Mouse (Mus musculus): Measurements from ENCODE around the gene Ivl.

DNA sequence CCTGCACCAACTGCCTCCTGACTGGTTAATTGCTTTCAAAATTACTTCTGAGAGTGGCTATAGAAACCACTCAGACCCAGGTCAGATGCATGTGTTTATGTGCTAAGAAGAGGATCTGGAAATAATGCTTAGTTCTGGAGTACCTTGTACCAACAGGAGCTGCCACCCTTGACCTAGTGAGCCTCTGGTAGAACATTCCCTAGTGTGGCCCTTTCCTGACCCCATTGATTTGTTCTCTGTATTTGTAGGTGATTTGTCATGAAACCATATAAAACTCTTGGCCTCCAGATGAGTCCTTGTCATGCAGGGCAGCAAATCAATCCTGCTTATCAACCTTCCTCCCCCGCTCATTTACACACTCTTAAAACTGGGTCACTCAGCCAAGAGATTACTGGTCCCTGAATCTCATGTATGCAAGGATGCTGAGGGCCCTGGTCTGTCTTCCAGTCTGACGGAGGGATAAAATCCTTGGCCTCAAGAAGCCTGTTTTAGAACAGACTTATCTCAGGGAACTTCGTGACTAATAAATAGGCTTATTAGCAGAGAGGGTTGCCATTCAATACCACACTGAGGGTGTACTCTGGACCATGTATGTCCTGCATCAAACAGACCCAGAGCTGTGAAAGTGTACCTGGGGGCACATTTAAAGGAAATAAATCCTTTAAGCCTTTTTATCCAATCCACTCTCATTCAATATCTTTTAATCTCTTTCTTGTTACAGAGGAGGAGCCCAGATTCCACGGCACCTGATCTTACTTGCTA, 5.3 kb upstream of the Ivl start:
- no peak for TF ChIP-seq POLR2A (IDR thresholded peaks at IDR 0.05; ENCODE audit: low read depth, low read length)
- TF ChIP-seq USF1 (IDR thresholded peaks at IDR 0.05; ENCODE audit: low read depth, low read length) = no peak
- no peak for TF ChIP-seq USF2 (conservative IDR thresholded peaks at IDR 0.05; ENCODE audit: low read depth, low read length)
- TF ChIP-seq ZMIZ1 (IDR thresholded peaks at IDR 0.05; ENCODE audit: low read depth, low read length) = no peak
- TF ChIP-seq NRF1 (IDR thresholded peaks at IDR 0.05; ENCODE audit: low read depth, low read length) = no peak
- no peak for TF ChIP-seq MAX (IDR thresholded peaks at IDR 0.05; ENCODE audit: low read length)
- TF ChIP-seq CTCF (conservative IDR thresholded peaks at IDR 0.05 in 1 of 2, IDR thresholded peaks at IDR 0.05 in 1 of 2; ENCODE audit: low read depth in 2 of 2, low read length in 2 of 2) = no peak
- no peak for TF ChIP-seq TBP (conservative IDR thresholded peaks at IDR 0.05; ENCODE audit: low read depth, low read length)
- no peak for TF ChIP-seq POLR2AphosphoS2 (IDR thresholded peaks at IDR 0.05; ENCODE audit: low read depth, low read length)

All from CH12.LX (cell line).